Mouse (Mus musculus) midbrain, embryonic 15.5 days (tissue): ENCODE measurements at regions not wholly inside any gene's neighbourhood (a gene's known extent, or its start where the extent isn't known, plus 50 kb on each side); places are given as distances from the start of the nearest gene placed in this dataset.
A peak's percentile ranks its signal among the peaks of the same experiment; 100 is the strongest.

Experiments used
- ATAC-seq: fragments of 200-750 bp; cut with Nextera tagmentation; replicated peaks from 2 replicates; pipeline ENCODE4 v1.8.0; 2017; ENCODE audit warnings: moderate TSS enrichment
- H3K27ac ChIP-seq: fragments of 300-500 bp; sonication (generic); 2 replicates; pipeline ENCODE4 v1.5.1; 2015; ENCODE audit warnings: mild to moderate bottlenecking, inconsistent platforms
- H3K27me3 ChIP-seq: fragments of 300-500 bp; sonication (generic); replicated peaks from 2 replicates; pipeline ENCODE4 v1.6.1; 2015; ENCODE audit warnings: inconsistent platforms
- H3K36me3 ChIP-seq: fragments of 300-500 bp; sonication (generic); replicated peaks from 2 replicates; pipeline ENCODE4 v1.6.1; 2015; ENCODE audit warnings: inconsistent platforms
- H3K4me1 ChIP-seq: fragments of 300-500 bp; sonication (generic); 2 replicates; pipeline ENCODE4 v1.6.1; 2015; ENCODE audit warnings: inconsistent platforms
- H3K4me2 ChIP-seq: fragments of 300-500 bp; sonication (generic); 2 replicates; pipeline ENCODE4 v1.6.1; 2015; ENCODE audit warnings: inconsistent platforms, mild to moderate bottlenecking, moderate library complexity
- H3K4me3 ChIP-seq: fragments of 300-500 bp; sonication (generic); 2 replicates; pipeline ENCODE4 v1.5.1; 2015; ENCODE audit warnings: mild to moderate bottlenecking, inconsistent platforms
- H3K9ac ChIP-seq: fragments of 300-500 bp; sonication (generic); 2 replicates; pipeline ENCODE4 v1.6.1; 2015; ENCODE audit warnings: mild to moderate bottlenecking, inconsistent platforms
- H3K9me3 ChIP-seq: fragments of 300-500 bp; sonication (generic); 2 replicates; pipeline ENCODE4 v1.6.1; 2016; ENCODE audit warnings: inconsistent platforms
- WGBS: fragments of 180-500 bp; shearing (Covaris S2); methylation state at CpG from one replicate; pipeline ENCODE4 v1.1.7; 2015; ENCODE audit warnings: mixed read lengths; 5-methylcytosine and 5-hydroxymethylcytosine counted together

- Histone ChIP-seq H3K36me3 (no peaks in the 10 kb centered on the region), H3K27me3 (no peaks in the 10 kb centered on the region), H3K27ac (no peak overlapping the region), H3K9me3 (no peaks in the 10 kb centered on the region), H3K4me2 (no peak overlapping the region), H3K4me3 (no peak overlapping the region), H3K9ac (no peak overlapping the region), H3K4me1 (no peaks in the 10 kb centered on the region)
- no peak for ATAC-seq
These were observed 62.9 kb downstream of the Arrdc3 start for GRCm38 (mm10) chr13:80946034-80946433.

DNA sequence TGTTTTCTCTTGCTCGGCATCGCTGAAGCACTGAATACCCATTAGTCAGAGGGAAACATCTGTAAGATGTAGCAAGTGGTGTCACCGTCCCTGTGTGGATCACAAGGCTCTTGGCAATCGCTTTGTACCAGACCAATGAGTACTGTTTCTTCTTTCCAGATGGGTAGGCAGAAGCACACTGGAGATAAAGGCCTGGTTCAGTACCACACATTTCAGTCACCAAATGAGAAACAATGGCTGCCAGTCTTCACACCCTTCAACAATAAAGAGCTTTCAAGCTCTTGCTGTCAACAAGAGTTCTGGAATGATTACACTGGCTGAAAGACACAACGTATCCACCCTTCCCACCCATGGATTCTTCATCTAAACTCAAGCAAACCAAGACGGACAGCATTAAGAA is 64.5 kb downstream of the Arrdc3 start:
- Histone ChIP-seq H3K4me3 (no peak overlapping the region), H3K27ac (no peak overlapping the region), H3K36me3 (no peaks in the 10 kb centered on the region), H3K9me3 (no peaks in the 10 kb centered on the region), H3K4me1 (no peaks in the 10 kb centered on the region), H3K4me2 (no peak overlapping the region), H3K27me3 (no peaks in the 10 kb centered on the region), H3K9ac (no peak overlapping the region)
- ATAC-seq: no peak
- 70% methylated on average over 6 of the region's 6 CpGs for WGBS

GRCm38 (mm10) chr13:80949133-80949697 is 66.0 kb downstream of the Arrdc3 start:
- 68% methylated on average over 6 of the region's 6 CpGs for WGBS
- Histone ChIP-seq H3K27ac (no peak overlapping the region), H3K4me2 (no peak overlapping the region), H3K9me3 (no peaks in the 10 kb centered on the region), H3K4me1 (no peaks in the 10 kb centered on the region), H3K36me3 (no peaks in the 10 kb centered on the region), H3K27me3 (no peaks in the 10 kb centered on the region), H3K4me3 (no peak overlapping the region), H3K9ac (no peak overlapping the region)
- no peak for ATAC-seq

DNA sequence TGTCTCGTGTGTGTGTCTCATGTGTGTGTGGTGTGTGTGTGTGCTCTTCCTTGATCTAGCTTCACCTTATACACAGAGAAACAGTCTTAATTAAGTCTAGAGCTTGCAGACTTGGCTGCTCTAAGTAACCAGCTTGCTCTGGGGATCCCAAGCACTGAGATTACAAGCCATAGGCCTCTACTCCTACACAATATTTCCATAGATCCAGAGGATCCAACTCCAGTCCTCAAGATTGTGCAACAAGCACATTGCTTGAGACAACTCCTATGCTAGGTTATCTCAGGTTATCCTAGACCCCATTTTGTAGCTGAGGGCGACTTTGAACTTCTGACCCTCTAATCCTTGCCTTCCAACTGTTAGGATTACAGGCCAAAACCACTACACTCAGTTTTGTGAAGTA is 67.1 kb downstream of the Arrdc3 start:
- H3K27me3 ChIP-seq: no peaks in the 10 kb centered on the region
- no peak overlapping the region for H3K27ac ChIP-seq
- H3K9me3 ChIP-seq: no peaks in the 10 kb centered on the region
- H3K4me1 ChIP-seq: no peaks in the 10 kb centered on the region
- no peak overlapping the region for H3K4me3 ChIP-seq
- 75% methylated on average over 2 of the region's 2 CpGs for WGBS
- H3K36me3 ChIP-seq: no peaks in the 10 kb centered on the region
- ATAC-seq: no peak
- H3K4me2 ChIP-seq: no peak overlapping the region
- H3K9ac ChIP-seq: no peak overlapping the region

DNA sequence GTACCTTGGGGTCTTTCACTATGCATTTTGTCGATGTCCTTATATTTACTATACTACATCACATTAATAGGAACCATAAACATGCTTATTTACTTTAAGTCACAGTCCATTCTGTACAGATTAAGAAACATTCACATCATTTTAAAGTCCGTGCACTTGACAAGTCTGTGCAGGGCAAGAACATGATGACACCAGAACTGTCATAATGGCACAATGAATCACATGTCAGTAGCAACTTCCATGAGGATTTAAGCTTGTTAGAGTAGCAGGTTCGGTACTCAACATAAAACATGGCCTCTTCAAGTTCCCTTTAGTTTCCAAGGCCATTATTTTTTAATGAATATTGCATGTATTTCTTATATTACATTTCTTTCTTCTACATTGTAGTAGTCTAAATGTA is 67.6 kb downstream of the Arrdc3 start:
- Histone ChIP-seq H3K27me3 (no peaks in the 10 kb centered on the region), H3K27ac (no peak overlapping the region), H3K9ac (no peak overlapping the region), H3K4me3 (no peak overlapping the region), H3K4me2 (no peak overlapping the region), H3K4me1 (no peaks in the 10 kb centered on the region), H3K36me3 (no peaks in the 10 kb centered on the region), H3K9me3 (no peaks in the 10 kb centered on the region)
- no peak for ATAC-seq
- WGBS: 83% methylated on average over 3 of the region's 3 CpGs

DNA sequence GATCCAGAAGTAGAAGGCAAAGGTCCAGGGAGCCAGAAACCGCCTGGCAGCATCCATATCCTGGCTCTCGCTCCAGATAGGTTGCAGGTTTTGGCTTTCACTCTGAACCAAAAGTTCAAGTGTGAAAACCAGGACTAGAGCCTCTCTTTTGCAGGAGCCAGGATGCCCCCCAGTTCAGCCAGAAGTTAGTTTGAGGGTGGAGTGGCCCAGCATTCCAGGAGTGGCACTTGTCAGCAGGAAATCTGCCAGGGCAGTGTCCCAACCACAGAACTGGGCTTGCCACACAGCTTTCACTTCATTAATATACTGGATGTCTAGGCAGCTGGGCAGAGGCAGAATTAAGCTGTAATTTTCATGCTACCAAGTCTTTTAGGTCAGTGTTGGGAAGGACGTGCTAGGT is 68.1 kb downstream of the Arrdc3 start:
- Histone ChIP-seq H3K9ac (no peak overlapping the region), H3K4me2 (no peak overlapping the region), H3K36me3 (no peaks in the 10 kb centered on the region), H3K4me3 (no peak overlapping the region), H3K9me3 (no peaks in the 10 kb centered on the region), H3K27me3 (no peaks in the 10 kb centered on the region), H3K4me1 (no peaks in the 10 kb centered on the region), H3K27ac (no peak overlapping the region)
- no peak for ATAC-seq
- 92% methylated on average over 3 of the region's 3 CpGs for WGBS

GRCm38 (mm10) chr13:80952851-80953250 is 69.7 kb downstream of the Arrdc3 start:
- Histone ChIP-seq H3K9me3 (no peaks in the 10 kb centered on the region), H3K36me3 (no peaks in the 10 kb centered on the region), H3K4me1 (no peaks in the 10 kb centered on the region), H3K9ac (no peak overlapping the region), H3K27me3 (no peaks in the 10 kb centered on the region), H3K27ac (no peak overlapping the region), H3K4me3 (no peak overlapping the region), H3K4me2 (no peak overlapping the region)
- no peak for ATAC-seq
- WGBS: 98% methylated on average over 4 of the region's 4 CpGs

DNA sequence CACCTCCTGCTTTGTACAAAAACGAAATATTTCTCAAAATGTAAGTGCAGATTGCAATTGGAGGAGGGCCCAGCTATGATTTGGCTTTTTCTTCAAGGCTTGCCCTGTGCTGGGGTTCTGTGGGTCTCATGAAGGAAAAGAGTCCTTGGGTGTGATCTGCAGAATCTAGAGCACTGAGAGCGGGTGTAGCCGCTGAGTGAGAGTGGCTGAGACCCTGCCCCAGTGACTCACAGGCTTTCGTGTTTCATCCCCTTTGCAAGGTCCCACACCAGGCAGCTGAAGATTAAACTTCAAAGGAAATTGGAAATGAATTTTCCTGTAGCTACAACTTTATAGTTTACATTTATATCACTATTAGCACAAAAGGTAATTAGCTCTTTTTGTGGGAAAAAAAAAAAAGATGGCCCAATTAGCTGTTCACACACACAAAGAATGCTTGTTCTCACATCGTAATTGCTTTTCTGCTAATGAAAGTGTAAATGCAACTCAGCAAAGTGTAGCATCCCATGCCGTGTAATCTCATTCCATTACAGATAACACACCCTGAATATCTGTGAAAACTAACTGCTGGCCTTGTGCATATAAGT is 71.0 kb downstream of the Arrdc3 start:
- H3K27me3 ChIP-seq: no peaks in the 10 kb centered on the region
- 70% methylated on average over 6 of the region's 6 CpGs for WGBS
- H3K27ac ChIP-seq: no peak overlapping the region
- no peaks in the 10 kb centered on the region for H3K4me1 ChIP-seq
- ATAC-seq: no peak
- no peak overlapping the region for H3K9ac ChIP-seq
- no peaks in the 10 kb centered on the region for H3K9me3 ChIP-seq
- H3K4me2 ChIP-seq: no peak overlapping the region
- H3K36me3 ChIP-seq: no peaks in the 10 kb centered on the region
- H3K4me3 ChIP-seq: no peak overlapping the region

- no peaks in the 10 kb centered on the region for H3K36me3 ChIP-seq
- 66% methylated on average over 1 of the region's 1 CpGs for WGBS
- no peaks in the 10 kb centered on the region for H3K9me3 ChIP-seq
- H3K4me3 ChIP-seq: no peak overlapping the region
- no peak overlapping the region for H3K4me2 ChIP-seq
- ATAC-seq: no peak
- no peak overlapping the region for H3K27ac ChIP-seq
- no peaks in the 10 kb centered on the region for H3K27me3 ChIP-seq
- no peak overlapping the region for H3K9ac ChIP-seq
- H3K4me1 ChIP-seq: no peaks in the 10 kb centered on the region
These were observed 73.8 kb downstream of the Arrdc3 start for GRCm38 (mm10) chr13:80956966-80957365.

DNA sequence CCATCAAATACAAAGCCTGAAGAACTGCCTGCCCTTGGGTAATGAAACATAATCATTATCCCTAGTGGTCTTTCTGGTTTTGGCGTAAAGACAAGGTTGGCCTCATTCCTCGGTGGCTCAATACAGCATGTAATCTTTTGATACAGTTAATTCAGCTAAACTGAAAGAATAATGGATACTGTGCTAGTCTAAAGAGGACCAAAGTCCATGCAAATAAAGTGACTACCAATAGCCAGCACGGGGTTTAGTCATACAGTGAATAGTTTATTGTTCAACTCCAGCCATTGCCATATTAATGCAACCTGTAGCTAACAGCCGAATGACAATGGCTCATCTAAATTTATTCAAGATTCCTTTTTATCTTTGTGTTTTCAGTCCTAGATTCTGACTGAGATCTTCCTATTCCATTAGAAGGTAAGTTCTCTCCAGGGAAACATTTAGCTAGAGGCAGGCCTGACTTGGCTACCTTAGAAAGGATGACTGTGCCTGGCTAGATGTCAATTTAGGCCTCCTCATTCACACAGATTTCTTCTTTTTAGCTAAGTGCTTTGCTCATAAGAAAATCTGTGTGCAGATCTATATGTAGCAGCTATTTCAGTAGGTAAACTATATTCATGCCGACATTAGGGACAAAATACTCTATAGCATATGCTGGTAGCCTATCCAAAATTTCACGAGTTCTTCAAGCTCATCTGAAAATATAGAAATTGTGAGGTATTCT is 74.4 kb downstream of the Arrdc3 start:
- H3K27me3 ChIP-seq: no peaks in the 10 kb centered on the region
- ATAC-seq: no peak
- WGBS: 59% methylated on average over 6 of the region's 6 CpGs

DNA sequence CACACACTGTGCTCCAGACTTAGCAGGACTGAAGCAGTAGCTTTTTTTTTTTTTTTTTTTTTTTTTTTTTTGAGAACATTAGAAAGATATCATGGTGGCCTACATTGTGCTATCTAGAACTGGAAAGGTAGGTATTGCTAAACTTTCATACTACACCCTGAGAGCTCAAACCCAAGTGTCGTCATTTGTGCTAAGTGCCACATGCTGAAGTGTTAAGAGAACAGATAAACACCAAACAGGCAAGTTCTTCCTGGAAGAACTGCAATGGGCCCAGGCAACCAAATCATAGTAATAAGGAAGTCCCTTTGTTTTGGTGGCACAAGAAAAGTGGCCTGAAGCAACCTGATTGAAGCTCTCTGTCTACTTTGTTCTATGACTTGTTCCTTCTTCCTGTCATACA is 76.6 kb downstream of the Arrdc3 start:
- Histone ChIP-seq H3K4me2 (no peak overlapping the region), H3K4me1 (no peaks in the 10 kb centered on the region; the same call in 1 of the 2 replicates), H3K4me3 (no peak overlapping the region), H3K9me3 (no peaks in the 10 kb centered on the region), H3K9ac (no peak overlapping the region), H3K27me3 (peaks cover 8% of the 10 kb centered on the region; the same call in 1 of the 2 replicates), H3K27ac (no peak overlapping the region), H3K36me3 (no peaks in the 10 kb centered on the region)
- no peak for ATAC-seq
- WGBS: 93% methylated on average over 1 of the region's 1 CpGs

More for the DNA sequence above, 74.4 kb downstream of the Arrdc3 start:
- H3K4me1 ChIP-seq: no peaks in the 10 kb centered on the region; the same call in 1 of the 2 replicates
- no peak overlapping the region for H3K4me3 ChIP-seq
- no peak overlapping the region for H3K9ac ChIP-seq
- H3K27ac ChIP-seq: no peak overlapping the region
- no peak overlapping the region for H3K4me2 ChIP-seq
- no peaks in the 10 kb centered on the region for H3K36me3 ChIP-seq
- no peaks in the 10 kb centered on the region for H3K9me3 ChIP-seq

DNA sequence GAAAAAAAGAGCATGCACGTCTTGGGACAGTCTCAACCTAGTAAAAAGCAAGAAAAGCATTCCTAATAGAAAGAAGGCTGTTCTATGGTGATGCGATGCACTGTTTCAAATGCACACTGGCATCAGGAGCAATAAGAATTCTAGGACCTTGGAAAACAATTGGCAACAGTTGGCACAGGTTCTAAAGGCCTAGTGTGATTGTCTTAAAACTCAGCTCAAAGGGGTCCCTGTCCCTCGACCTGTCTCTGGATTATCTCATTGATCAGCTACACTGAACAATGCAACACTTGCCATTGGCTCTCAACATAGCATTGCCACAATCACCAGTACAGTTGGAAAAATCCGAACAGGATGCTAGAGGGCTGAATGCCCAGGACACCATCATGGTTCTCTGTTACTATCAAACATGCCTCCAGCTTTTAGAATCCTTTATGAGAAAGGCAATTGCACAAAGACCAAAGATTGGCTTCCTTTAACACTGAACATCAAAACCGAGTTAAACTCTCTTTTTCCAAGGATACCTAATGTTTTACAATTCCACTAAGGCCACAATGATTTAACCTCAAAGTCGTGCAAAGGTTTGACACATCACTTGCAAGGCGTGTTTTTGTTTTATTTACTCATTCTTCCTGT is 78.9 kb downstream of the Arrdc3 start:
- peak overlapping the region; percentile 93 for H3K4me2 ChIP-seq
- no peaks in the 10 kb centered on the region for H3K36me3 ChIP-seq
- 0 out of 2 replicates have a peak, but pooled peaks have one; percentile 22 for ATAC-seq
- 48% methylated on average over 7 of the region's 7 CpGs for WGBS
- H3K27ac ChIP-seq: no peak overlapping the region
- H3K9me3 ChIP-seq: no peaks in the 10 kb centered on the region
- peak overlapping the region; percentile 77; the same call in 1 of the 2 replicates for H3K9ac ChIP-seq
- peaks cover 8% of the 10 kb centered on the region; the same call in 1 of the 2 replicates for H3K27me3 ChIP-seq
- H3K4me3 ChIP-seq: peak overlapping the region; percentile 68; the same call in 1 of the 2 replicates
- H3K4me1 ChIP-seq: no peaks in the 10 kb centered on the region; the same call in 1 of the 2 replicates
